Mouse (Mus musculus): ENCODE measurements around the gene Otub1.

The Otub1 gene

DNA sequence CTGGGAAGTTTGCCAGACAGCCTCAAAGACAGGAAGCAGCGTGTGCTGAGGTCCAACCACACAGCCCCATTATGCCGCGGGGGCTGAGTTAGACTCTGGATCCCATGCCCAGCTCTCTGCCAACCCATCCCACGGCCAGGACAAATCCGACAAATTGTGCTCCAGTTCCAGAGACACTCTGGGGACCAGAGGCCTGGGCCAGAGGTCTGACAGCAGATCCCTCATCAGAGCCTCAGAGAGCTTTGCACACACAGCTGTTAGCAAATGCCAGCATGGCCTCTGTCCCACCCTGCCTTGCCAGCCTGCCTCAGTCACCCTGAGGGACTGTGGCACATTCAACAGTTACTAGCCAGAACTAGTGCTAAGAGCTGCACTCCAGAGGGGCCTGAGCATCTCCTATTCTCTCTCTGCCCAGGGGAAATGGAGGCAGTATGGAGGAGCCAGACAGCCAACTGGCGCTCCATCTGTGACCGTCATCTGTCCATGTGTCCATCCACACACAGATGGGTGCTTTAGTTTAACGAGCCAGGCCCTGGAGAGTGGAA, 57.5 kb downstream of the Otub1 start:
- DNase-seq (ENCODE audit: low read depth, low spot score): no peak

Measured in CD4-positive, CD25-positive, alpha-beta regulatory T cell, adult 2 months (primary cell).